Mouse (Mus musculus): ENCODE data around the gene Phf11d. TPM values are rescaled to one million over a fixed set of nuclear protein-coding genes. Genes with fewer than 3 reads are reported as not detected.
"Not testable (repeated sequence)": the region's sequence is repeated elsewhere in the genome, so short reads cannot be mapped to it uniquely, and the experiment has no call there.

Gene Phf11d
- polyA plus RNA-seq (2016; fragmentation: Nextera tagmentation; extraction: Ambion mirVana), result 0.78 and 0.99 TPM in 2 replicates

- peak within 1 kb of the TSS; percentile 24; the same call in 1 of the 2 replicates for H3K4me2 ChIP-seq
- 65% methylated on average over 6 of the region's 6 CpGs for WGBS
- H3K36me3 ChIP-seq, result no peaks in the 10 kb centered on the region
- no peak within 1 kb of the TSS for H3K9ac ChIP-seq
- H3K4me1 ChIP-seq (replicated peaks), result peaks cover 17% of the 10 kb centered on the region
- H3K27ac ChIP-seq (ENCODE audit: poor library complexity, severe bottlenecking), result peak within 1 kb of the TSS; percentile 25; the same call in 1 of the 2 replicates
- no peak for ATAC-seq (ENCODE audit: insufficient number of reproducible peaks, low FRiP score)
- no peaks in the 10 kb centered on the region for H3K9me3 ChIP-seq (replicated peaks)
- no peaks in the 10 kb centered on the region for H3K27me3 ChIP-seq (replicated peaks)
- H3K4me3 ChIP-seq, result no peak within 1 kb of the TSS
Observed at GRCm38 (mm10) chr14:59365244-59365644, at the start of gene Phf11d. Gene Phf11d (minus strand): TSS chr14:59365470.

GRCm38 (mm10) chr14:59414979-59415378 is 49.7 kb upstream of the Phf11d start:
- not testable (repeated sequence) for H3K4me3 ChIP-seq; H3K9ac ChIP-seq; ATAC-seq (ENCODE audit: insufficient number of reproducible peaks, low FRiP score); H3K27me3 ChIP-seq (replicated peaks); H3K4me1 ChIP-seq (replicated peaks); H3K4me2 ChIP-seq; H3K27ac ChIP-seq (ENCODE audit: poor library complexity, severe bottlenecking); H3K9me3 ChIP-seq (replicated peaks)
- WGBS, result 90% methylated on average over 2 of the region's 2 CpGs
- H3K36me3 ChIP-seq, result peaks cover 22% of the 10 kb centered on the region

DNA sequence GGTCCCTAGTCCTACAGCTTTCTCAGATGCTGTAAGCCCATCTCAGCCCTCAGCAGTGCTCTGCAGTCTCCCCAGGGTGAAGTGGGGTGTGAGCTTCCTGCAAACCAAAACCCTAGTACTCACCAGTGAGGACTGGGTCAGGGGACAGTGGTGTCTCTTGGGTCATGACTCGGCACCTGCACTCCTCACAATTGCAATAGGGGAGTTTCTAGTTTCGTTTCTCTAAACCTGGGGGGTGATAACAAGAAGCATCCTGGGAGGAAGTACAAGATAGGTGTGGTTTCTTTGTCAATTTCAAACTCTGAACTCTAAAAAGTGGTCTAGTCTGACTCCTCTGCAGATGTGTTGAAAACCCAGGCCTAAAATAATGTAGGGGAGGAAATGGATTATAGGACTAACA is 31.7 kb upstream of the Phf11d start:
- Histone ChIP-seq H3K4me1 (replicated peaks) (no peaks in the 10 kb centered on the region), H3K4me2 (no peak overlapping the region), H3K9me3 (replicated peaks) (no peaks in the 10 kb centered on the region), H3K27ac (ENCODE audit: poor library complexity, severe bottlenecking) (no peak overlapping the region), H3K27me3 (replicated peaks) (no peaks in the 10 kb centered on the region), H3K4me3 (no peak overlapping the region), H3K36me3 (0 out of 2 replicates have a peak, but pooled peaks cover 13% of the 10 kb centered on the region), H3K9ac (no peak overlapping the region)
- ATAC-seq (ENCODE audit: insufficient number of reproducible peaks, low FRiP score), result no peak
- 70% methylated on average over 2 of the region's 2 CpGs for WGBS

DNA sequence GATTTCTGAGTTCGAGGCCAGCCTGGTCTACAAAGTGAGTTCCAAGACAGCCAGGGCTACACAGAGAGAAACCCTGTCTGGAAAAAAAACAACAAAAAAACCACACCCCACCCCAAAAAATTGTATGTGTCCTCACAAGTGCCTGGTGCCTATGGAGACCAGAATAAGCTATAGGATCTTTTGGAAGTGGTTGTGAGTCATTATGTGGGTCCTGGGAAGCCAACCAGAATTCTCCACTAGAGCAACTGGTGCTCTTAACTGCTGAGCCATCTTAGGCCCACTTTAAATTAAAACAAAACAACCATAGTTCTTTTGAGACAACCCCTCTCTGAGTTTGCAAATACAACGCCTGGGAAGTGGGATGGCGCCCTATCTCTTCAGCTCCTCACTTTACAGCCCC is 30.0 kb upstream of the Phf11d start, which contains the start of gene Phf11c:
TSS of gene Phf11c (minus strand) at position 101 of the 400 bp plus-strand sequence.
- 0 out of 2 replicates have a peak, but pooled peaks cover 7% of the 10 kb centered on the region for H3K36me3 ChIP-seq
- no peak within 1 kb of the TSS for H3K9ac ChIP-seq
- no peak within 1 kb of the TSS for H3K4me2 ChIP-seq
- 88% methylated on average over 3 of the region's 3 CpGs for WGBS
- no peaks in the 10 kb centered on the region for H3K9me3 ChIP-seq (replicated peaks)
- H3K27ac ChIP-seq (ENCODE audit: poor library complexity, severe bottlenecking), result no peak within 1 kb of the TSS
- ATAC-seq (ENCODE audit: insufficient number of reproducible peaks, low FRiP score), result no peak
- H3K27me3 ChIP-seq (replicated peaks), result no peaks in the 10 kb centered on the region
- H3K4me1 ChIP-seq (replicated peaks), result no peaks in the 10 kb centered on the region
- H3K4me3 ChIP-seq, result no peak within 1 kb of the TSS

GRCm38 (mm10) chr14:59390181-59390580 is 24.9 kb upstream of the Phf11d start:
- not testable (repeated sequence) for H3K4me3 ChIP-seq; H3K27ac ChIP-seq (ENCODE audit: poor library complexity, severe bottlenecking); H3K4me1 ChIP-seq (replicated peaks); H3K9ac ChIP-seq; H3K27me3 ChIP-seq (replicated peaks); H3K9me3 ChIP-seq (replicated peaks); H3K4me2 ChIP-seq; ATAC-seq (ENCODE audit: insufficient number of reproducible peaks, low FRiP score); H3K36me3 ChIP-seq
- 62% methylated on average over 4 of the region's 4 CpGs for WGBS

GRCm38 (mm10) chr14:59389532-59389931 is 24.3 kb upstream of the Phf11d start:
- ATAC-seq (ENCODE audit: insufficient number of reproducible peaks, low FRiP score), result no peak
- no peaks in the 10 kb centered on the region for H3K36me3 ChIP-seq
- 62% methylated on average over 1 of the region's 1 CpGs for WGBS
- no peaks in the 10 kb centered on the region for H3K9me3 ChIP-seq (replicated peaks)
- H3K4me1 ChIP-seq (replicated peaks), result no peaks in the 10 kb centered on the region
- no peak overlapping the region for H3K27ac ChIP-seq (ENCODE audit: poor library complexity, severe bottlenecking)
- no peak overlapping the region for H3K9ac ChIP-seq
- no peaks in the 10 kb centered on the region for H3K27me3 ChIP-seq (replicated peaks)
- H3K4me2 ChIP-seq, result no peak overlapping the region
- H3K4me3 ChIP-seq, result no peak overlapping the region

DNA sequence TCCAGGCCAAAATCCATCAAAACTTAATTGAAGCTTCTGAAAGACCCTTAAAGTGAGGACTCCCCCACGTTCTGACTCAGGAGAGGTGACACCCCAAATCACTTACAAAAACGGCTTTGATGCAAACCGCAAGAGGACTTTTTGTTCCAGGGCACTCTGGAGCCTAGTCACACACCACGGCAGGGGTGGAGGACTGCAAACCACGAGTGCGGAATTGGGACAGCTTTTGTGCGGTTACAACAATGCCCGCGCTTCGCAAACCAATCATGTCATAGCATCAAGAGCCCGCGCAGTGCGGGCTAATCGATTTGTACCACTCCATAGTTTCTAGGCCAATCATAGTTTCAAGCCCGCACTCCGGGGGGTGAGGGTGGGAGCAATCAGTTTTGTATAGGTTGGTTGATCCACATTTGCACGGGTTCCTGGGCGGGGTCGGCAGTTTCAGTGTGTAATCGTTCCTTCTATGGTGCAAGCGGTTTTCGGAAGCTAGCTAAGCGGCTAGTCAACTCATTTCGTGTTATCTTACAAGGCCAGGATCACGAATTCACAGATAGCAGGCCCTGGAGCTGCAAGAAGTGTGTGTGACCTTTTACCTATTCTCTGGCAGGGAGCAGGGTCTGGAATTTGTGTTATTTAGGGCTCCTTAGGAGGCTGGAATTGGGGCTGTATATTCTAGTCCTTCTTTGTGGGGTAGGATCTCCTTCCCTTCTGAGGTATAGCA is 5.2 kb upstream of the Phf11d start:
- H3K36me3 ChIP-seq, result no peaks in the 10 kb centered on the region
- peaks cover 11% of the 10 kb centered on the region for H3K4me1 ChIP-seq (replicated peaks)
- H3K27me3 ChIP-seq (replicated peaks), result no peaks in the 10 kb centered on the region
- ATAC-seq (ENCODE audit: insufficient number of reproducible peaks, low FRiP score), result no peak
- no peak overlapping the region for H3K9ac ChIP-seq
- H3K4me3 ChIP-seq, result no peak overlapping the region
- peaks cover 12% of the 10 kb centered on the region for H3K9me3 ChIP-seq (replicated peaks)
- WGBS, result 83% methylated on average over 25 of the region's 25 CpGs
- no peak overlapping the region for H3K4me2 ChIP-seq
- no peak overlapping the region for H3K27ac ChIP-seq (ENCODE audit: poor library complexity, severe bottlenecking)

DNA sequence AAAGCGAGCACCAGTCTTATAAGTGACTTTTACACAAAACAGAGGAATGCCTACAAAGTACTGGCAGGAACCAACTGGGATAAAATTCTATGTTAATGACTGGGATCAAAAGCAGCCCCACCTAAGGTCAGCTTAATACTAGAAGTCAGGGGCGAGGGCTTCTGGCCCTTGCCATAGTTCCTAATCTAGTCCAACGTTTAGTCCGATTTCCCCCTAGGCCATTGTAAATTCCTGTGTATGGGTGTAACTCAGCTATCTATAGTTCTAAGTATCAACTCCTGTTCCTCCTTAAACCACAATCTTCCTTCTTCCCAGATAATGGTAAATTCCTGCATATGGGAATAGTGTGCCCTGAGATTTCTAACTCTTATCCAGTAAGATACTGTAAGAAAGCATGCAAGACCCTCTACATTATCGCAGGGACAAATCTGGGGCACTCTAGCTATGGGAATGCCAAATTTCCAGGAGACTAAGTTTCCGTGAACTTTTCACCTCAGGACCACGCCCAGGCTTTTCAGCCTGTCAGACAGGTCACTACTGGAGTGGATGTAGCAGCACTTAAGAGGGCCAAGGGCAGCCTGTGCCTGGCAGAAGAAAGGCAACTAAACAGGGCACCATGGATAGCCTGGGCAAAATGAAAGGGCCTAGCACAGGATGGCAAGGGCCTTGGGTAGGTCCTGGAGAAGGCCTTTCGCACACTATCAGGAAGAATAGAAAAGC is 1.3 kb upstream of the Phf11d start:
- no peak for ATAC-seq (ENCODE audit: insufficient number of reproducible peaks, low FRiP score)
- WGBS, result 50% methylated on average over 8 of the region's 8 CpGs

GRCm38 (mm10) chr14:59341189-59341588 is 24.1 kb downstream of the Phf11d start, which contains the start of gene Phf11b:
Gene Phf11b (minus strand): TSS chr14:59341351.
- H3K36me3 ChIP-seq; H3K27ac ChIP-seq (ENCODE audit: poor library complexity, severe bottlenecking); ATAC-seq (ENCODE audit: insufficient number of reproducible peaks, low FRiP score); H3K27me3 ChIP-seq (replicated peaks); H3K4me1 ChIP-seq (replicated peaks); H3K9me3 ChIP-seq (replicated peaks); H3K4me2 ChIP-seq; H3K4me3 ChIP-seq; H3K9ac ChIP-seq: not testable (repeated sequence)
- WGBS, result 67% methylated on average over 1 of the region's 1 CpGs

More for the DNA sequence above, 1.3 kb upstream of the Phf11d start:
- H3K27ac ChIP-seq (ENCODE audit: poor library complexity, severe bottlenecking), result no peak overlapping the region
- no peak overlapping the region for H3K9ac ChIP-seq
- H3K4me3 ChIP-seq, result no peak overlapping the region
- no peaks in the 10 kb centered on the region for H3K27me3 ChIP-seq (replicated peaks)
- no peak overlapping the region for H3K4me2 ChIP-seq
- H3K4me1 ChIP-seq (replicated peaks), result peaks cover 17% of the 10 kb centered on the region
- H3K36me3 ChIP-seq, result no peaks in the 10 kb centered on the region
- peaks cover 8% of the 10 kb centered on the region for H3K9me3 ChIP-seq (replicated peaks)

DNA sequence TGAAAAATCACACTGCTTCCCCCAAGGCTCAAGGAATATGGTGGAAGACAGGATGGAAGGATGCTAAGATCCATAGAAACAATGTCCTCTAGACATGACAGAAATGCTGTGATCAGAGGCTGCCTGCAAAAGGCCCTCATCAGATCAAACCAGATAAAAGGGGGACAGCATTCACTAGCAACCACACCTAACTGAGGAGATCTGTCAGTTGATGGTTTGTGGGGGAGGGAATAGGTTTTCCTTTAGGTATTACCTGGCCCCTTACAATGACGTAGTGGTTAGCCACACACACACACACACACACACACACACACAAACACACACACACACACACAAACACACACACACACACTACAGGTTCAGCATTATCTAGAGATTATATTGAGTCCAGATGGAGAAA is 25.7 kb downstream of the Phf11d start:
- H3K27ac ChIP-seq (ENCODE audit: poor library complexity, severe bottlenecking), result no peak overlapping the region
- H3K9me3 ChIP-seq (replicated peaks), result no peaks in the 10 kb centered on the region
- H3K27me3 ChIP-seq (replicated peaks), result no peaks in the 10 kb centered on the region
- H3K4me2 ChIP-seq, result no peak overlapping the region
- WGBS, result 70% methylated on average over 1 of the region's 1 CpGs
- H3K4me3 ChIP-seq, result no peak overlapping the region
- H3K36me3 ChIP-seq, result no peaks in the 10 kb centered on the region
- H3K9ac ChIP-seq, result no peak overlapping the region
- no peak for ATAC-seq (ENCODE audit: insufficient number of reproducible peaks, low FRiP score)
- no peaks in the 10 kb centered on the region for H3K4me1 ChIP-seq (replicated peaks)

DNA sequence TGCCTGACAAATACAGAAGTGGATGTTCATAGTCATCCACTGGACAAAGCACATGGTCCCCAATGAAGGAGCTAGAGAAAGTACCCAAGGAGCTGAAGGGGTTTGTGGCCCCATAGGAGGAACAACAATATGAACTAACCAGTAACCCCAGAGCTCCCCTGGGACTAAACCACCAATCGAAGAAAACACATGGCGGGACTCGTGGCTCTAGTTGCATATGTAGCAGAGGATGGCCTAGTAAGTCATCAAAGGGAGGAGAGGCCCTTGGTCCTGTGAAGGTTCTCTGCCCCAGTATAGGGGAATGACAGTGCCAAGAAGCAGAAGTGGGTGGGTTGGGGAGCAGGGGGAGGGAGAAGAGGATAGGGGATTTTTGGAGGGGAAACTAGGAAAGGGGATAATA is 29.2 kb downstream of the Phf11d start:
- not testable (repeated sequence) for H3K4me2 ChIP-seq; ATAC-seq (ENCODE audit: insufficient number of reproducible peaks, low FRiP score); H3K4me1 ChIP-seq (replicated peaks); H3K9ac ChIP-seq; H3K27me3 ChIP-seq (replicated peaks); H3K36me3 ChIP-seq; H3K27ac ChIP-seq (ENCODE audit: poor library complexity, severe bottlenecking); H3K4me3 ChIP-seq; H3K9me3 ChIP-seq (replicated peaks)
- 87% methylated on average over 3 of the region's 3 CpGs for WGBS
